Mouse (Mus musculus): Measurements from ENCODE around the gene Zscan29. TPM values are rescaled to one million over a fixed set of nuclear protein-coding genes. Genes with fewer than 3 reads are reported as not detected.
"Not testable (repeated sequence)": the region's sequence is repeated elsewhere in the genome, so short reads cannot be mapped to it uniquely, and the experiment has no call there.

Zscan29 gene
- polyA plus RNA-seq, 1 experiment = 3.5 TPM

GRCm38 (mm10) chr2:121139266-121140017, 31.5 kb downstream of the Zscan29 start:
- TF ChIP-seq CTCF (IDR thresholded peaks at IDR 0.05; ENCODE audit: extremely low read depth, insufficient read depth, low read length) (no peak), POLR2A (IDR thresholded peaks at IDR 0.05; ENCODE audit: extremely low read depth, insufficient read depth, low read length) (no peak)
- H3K27ac ChIP-seq (ENCODE audit: insufficient read depth, low read length) = peak overlapping the region; percentile 96
- H3K4me3 ChIP-seq (ENCODE audit: insufficient read depth, low read length) = peak overlapping the region; percentile 56
- H3K4me1 ChIP-seq (ENCODE audit: control insufficient read depth, insufficient read depth, low read length) = peaks cover 7% of the 10 kb centered on the region

- Histone ChIP-seq H3K4me1 (ENCODE audit: control insufficient read depth, insufficient read depth, low read length) (peaks cover 7% of the 10 kb centered on the region), H3K4me3 (ENCODE audit: insufficient read depth, low read length) (no peak overlapping the region), H3K27ac (ENCODE audit: insufficient read depth, low read length) (no peak overlapping the region)
- no peak for TF ChIP-seq CTCF (IDR thresholded peaks at IDR 0.05; ENCODE audit: extremely low read depth, insufficient read depth, low read length)
- TF ChIP-seq POLR2A (IDR thresholded peaks at IDR 0.05; ENCODE audit: extremely low read depth, insufficient read depth, low read length) = no peak
These were observed 33.6 kb downstream of the Zscan29 start for GRCm38 (mm10) chr2:121137371-121137770.

- H3K27ac ChIP-seq (ENCODE audit: insufficient read depth, low read length) = no peak overlapping the region
- no peak for TF ChIP-seq POLR2A (IDR thresholded peaks at IDR 0.05; ENCODE audit: extremely low read depth, insufficient read depth, low read length)
- TF ChIP-seq CTCF (IDR thresholded peaks at IDR 0.05; ENCODE audit: extremely low read depth, insufficient read depth, low read length) = no peak
- no peaks in the 10 kb centered on the region for H3K4me1 ChIP-seq (ENCODE audit: control insufficient read depth, insufficient read depth, low read length)
- H3K4me3 ChIP-seq (ENCODE audit: insufficient read depth, low read length) = no peak overlapping the region
These were observed 38.1 kb downstream of the Zscan29 start for GRCm38 (mm10) chr2:121132822-121133221.

GRCm38 (mm10) chr2:121128865-121129620, 41.9 kb downstream of the Zscan29 start:
- Histone ChIP-seq H3K4me3 (ENCODE audit: insufficient read depth, low read length) (no peak overlapping the region), H3K4me1 (ENCODE audit: control insufficient read depth, insufficient read depth, low read length) (no peaks in the 10 kb centered on the region), H3K27ac (ENCODE audit: insufficient read depth, low read length) (no peak overlapping the region)
- TF ChIP-seq POLR2A (IDR thresholded peaks at IDR 0.05; ENCODE audit: extremely low read depth, insufficient read depth, low read length) = no peak
- no peak for TF ChIP-seq CTCF (IDR thresholded peaks at IDR 0.05; ENCODE audit: extremely low read depth, insufficient read depth, low read length)

- no peak for TF ChIP-seq CTCF (IDR thresholded peaks at IDR 0.05; ENCODE audit: extremely low read depth, insufficient read depth, low read length)
- Histone ChIP-seq H3K4me3 (ENCODE audit: insufficient read depth, low read length) (no peak overlapping the region), H3K4me1 (ENCODE audit: control insufficient read depth, insufficient read depth, low read length) (no peaks in the 10 kb centered on the region), H3K27ac (ENCODE audit: insufficient read depth, low read length) (no peak overlapping the region)
These were observed 43.4 kb downstream of the Zscan29 start for GRCm38 (mm10) chr2:121127536-121127935.

- not testable (repeated sequence) for H3K4me3 ChIP-seq (ENCODE audit: insufficient read depth, low read length); H3K4me1 ChIP-seq (ENCODE audit: control insufficient read depth, insufficient read depth, low read length); H3K27ac ChIP-seq (ENCODE audit: insufficient read depth, low read length)
These were observed 44.6 kb downstream of the Zscan29 start for GRCm38 (mm10) chr2:121126302-121126701.

GRCm38 (mm10) chr2:121119260-121119659, 51.7 kb downstream of the Zscan29 start:
- TF ChIP-seq CTCF (IDR thresholded peaks at IDR 0.05; ENCODE audit: extremely low read depth, insufficient read depth, low read length) (no peak), POLR2A (IDR thresholded peaks at IDR 0.05; ENCODE audit: extremely low read depth, insufficient read depth, low read length) (no peak)
- Histone ChIP-seq H3K4me3 (ENCODE audit: insufficient read depth, low read length) (no peak overlapping the region), H3K4me1 (ENCODE audit: control insufficient read depth, insufficient read depth, low read length) (no peaks in the 10 kb centered on the region), H3K27ac (ENCODE audit: insufficient read depth, low read length) (no peak overlapping the region)

GRCm38 (mm10) chr2:121115418-121115817, 55.5 kb downstream of the Zscan29 start:
- H3K4me3 ChIP-seq (ENCODE audit: insufficient read depth, low read length) = no peak overlapping the region
- H3K27ac ChIP-seq (ENCODE audit: insufficient read depth, low read length) = no peak overlapping the region
- H3K4me1 ChIP-seq (ENCODE audit: control insufficient read depth, insufficient read depth, low read length) = no peaks in the 10 kb centered on the region
- TF ChIP-seq POLR2A (IDR thresholded peaks at IDR 0.05; ENCODE audit: extremely low read depth, insufficient read depth, low read length) (no peak), CTCF (IDR thresholded peaks at IDR 0.05; ENCODE audit: extremely low read depth, insufficient read depth, low read length) (no peak)

- H3K4me3 ChIP-seq (ENCODE audit: insufficient read depth, low read length) = no peak within 1 kb of the TSS
- no peak within 1 kb of the TSS for H3K27ac ChIP-seq (ENCODE audit: insufficient read depth, low read length)
- TF ChIP-seq CTCF (IDR thresholded peaks at IDR 0.05; ENCODE audit: extremely low read depth, insufficient read depth, low read length) (no peak), POLR2A (IDR thresholded peaks at IDR 0.05; ENCODE audit: extremely low read depth, insufficient read depth, low read length) (no peak)
- no peaks in the 10 kb centered on the region for H3K4me1 ChIP-seq (ENCODE audit: control insufficient read depth, insufficient read depth, low read length)
These were observed 61.2 kb downstream of the Zscan29 start, which contains the start of gene Tgm7 for GRCm38 (mm10) chr2:121109695-121110094. Tgm7 (minus strand) TSS chr2:121109795.

Other genes with a start within 250 kb of the Zscan29 start
- gene Ubr1, start 200.4 kb downstream of the Zscan29 start, polyA plus RNA-seq (2012; rRNA removed) = 16.2 and 16.5 TPM in 2 replicates
- gene Tmem62, start 194.1 kb downstream of the Zscan29 start, polyA plus RNA-seq (2012; rRNA removed) = 29.2 and 29.4 TPM in 2 replicates
- 77.8 and 79.9 TPM in 2 replicates for gene Ccndbp1, start 162.7 kb downstream of the Zscan29 start, polyA plus RNA-seq (2012; rRNA removed)
- not detected in 2 replicates for gene Epb42, start 134.1 kb downstream of the Zscan29 start, polyA plus RNA-seq (2012; rRNA removed)
- 0.04 and 0.08 TPM in 2 replicates for gene Tgm5, start 85.3 kb downstream of the Zscan29 start, polyA plus RNA-seq (2012; rRNA removed)
- 0.58 and 0.62 TPM in 2 replicates for gene Tgm7, start 61.3 kb downstream of the Zscan29 start, polyA plus RNA-seq (2012; rRNA removed)
- gene Adal, start 30.7 kb downstream of the Zscan29 start, polyA plus RNA-seq (2012; rRNA removed) = 17.0 and 19.6 TPM in 2 replicates
- gene Lcmt2, start 30.5 kb downstream of the Zscan29 start, polyA plus RNA-seq (2012; rRNA removed) = 4.8 and 6.3 TPM in 2 replicates
- 31.3 and 34.5 TPM in 2 replicates for gene Tubgcp4, start 471 bp downstream of the Zscan29 start, polyA plus RNA-seq (2012; rRNA removed)
- gene Trp53bp1, start 100.3 kb upstream of the Zscan29 start, polyA plus RNA-seq (2012; rRNA removed) = 63.6 and 64.0 TPM in 2 replicates
- 246 and 252 TPM in 2 replicates for gene Map1a, start 118.5 kb upstream of the Zscan29 start, polyA plus RNA-seq (2012; rRNA removed)
- gene Ppip5k1, start 184.3 kb upstream of the Zscan29 start, polyA plus RNA-seq (2012; rRNA removed) = 95.8 and 103 TPM in 2 replicates
- gene Ckmt1, start 186.6 kb upstream of the Zscan29 start, polyA plus RNA-seq (2012; rRNA removed) = 306 and 309 TPM in 2 replicates
- gene Strc, start 216.0 kb upstream of the Zscan29 start, polyA plus RNA-seq (2012; rRNA removed) = 0.17 and 0.30 TPM in 2 replicates
- 99.2 and 106 TPM in 2 replicates for gene Pdia3, start 242.7 kb upstream of the Zscan29 start, polyA plus RNA-seq (2012; rRNA removed)
- 7.0 and 7.4 TPM in 2 replicates for gene Catsper2, start 242.7 kb upstream of the Zscan29 start, polyA plus RNA-seq (2012; rRNA removed)

Measured in cortical plate, adult 2 months (tissue).